Mouse (Mus musculus): Measurements from ENCODE around the gene Slc26a3.

DNA sequence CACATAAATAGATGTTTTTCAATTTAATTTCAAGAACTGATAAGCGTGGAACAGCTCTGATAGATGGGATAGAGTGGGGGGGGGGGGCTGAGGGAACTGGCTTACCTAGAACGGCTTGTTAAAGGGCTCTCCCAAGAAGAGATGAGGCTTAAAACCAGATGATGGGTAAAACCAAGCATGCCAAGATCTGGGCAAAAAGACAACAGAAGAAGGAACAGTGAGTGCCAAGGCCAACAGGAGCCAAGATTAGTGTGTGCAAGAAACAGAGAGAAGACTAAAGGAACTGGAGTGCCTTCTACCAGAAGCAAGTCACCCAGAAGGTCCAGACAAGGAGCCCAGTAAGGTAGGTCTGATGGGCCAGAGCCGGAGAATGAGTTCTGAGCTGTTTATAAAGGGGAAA is at the start of gene Slc26a3:
- TF ChIP-seq CTCF (IDR thresholded peaks at IDR 0.05; ENCODE audit: low read depth, low read length) = no peak
- no peak for TF ChIP-seq POLR2A (IDR thresholded peaks at IDR 0.05; ENCODE audit: extremely low read depth, insufficient read depth, low read length)

All from liver, adult 2 months (tissue).